Mouse (Mus musculus): ENCODE data around the gene Irf1. TPM values are rescaled to one million over a fixed set of nuclear protein-coding genes. Genes with fewer than 3 reads are reported as not detected.

Irf1 gene
- total and polyA plus RNA-seq, 3 experiments, result 17.8 to 64.9 (median 23.6) TPM

GRCm38 (mm10) chr11:53781201-53781775 is 11.5 kb downstream of the Irf1 start:
- no peak for TF ChIP-seq IRF4 (IDR thresholded peaks at IDR 0.05; ENCODE audit: low read depth, low read length)
- TF ChIP-seq HCFC1 (IDR thresholded peaks at IDR 0.05; ENCODE audit: low read depth, low read length), result no peak
- no peak for TF ChIP-seq E2F4 (IDR thresholded peaks at IDR 0.05; ENCODE audit: insufficient replicate concordance, low read depth, low read length)
- no peak for TF ChIP-seq USF1 (IDR thresholded peaks at IDR 0.05; ENCODE audit: low read depth, low read length)
- no peak for TF ChIP-seq EP300 (IDR thresholded peaks at IDR 0.05; ENCODE audit: low read length)
- TF ChIP-seq MAFK (IDR thresholded peaks at IDR 0.05; ENCODE audit: insufficient replicate concordance, low read length), result no peak
- TF ChIP-seq CTCF (conservative IDR thresholded peaks at IDR 0.05 in 1 of 2, IDR thresholded peaks at IDR 0.05 in 1 of 2; ENCODE audit: low read depth in 2 of 2, low read length in 2 of 2), result no peak
- TF ChIP-seq PAX5 (IDR thresholded peaks at IDR 0.05; ENCODE audit: low read length), result no peak
- TF ChIP-seq JUN (IDR thresholded peaks at IDR 0.05; ENCODE audit: insufficient read depth, low read depth, low read length), result no peak
- TF ChIP-seq RAD21 (IDR thresholded peaks at IDR 0.05; ENCODE audit: low read depth, low read length), result no peak
- no peak for TF ChIP-seq RCOR1 (conservative IDR thresholded peaks at IDR 0.05; ENCODE audit: low read depth, low read length)
- TF ChIP-seq BHLHE40 (IDR thresholded peaks at IDR 0.05; ENCODE audit: low read depth, low read length), result no peak
- no peak for TF ChIP-seq MYC (IDR thresholded peaks at IDR 0.05; ENCODE audit: low read depth, low read length)
- H3K27ac ChIP-seq (ENCODE audit: insufficient read depth, low read depth), result no peak overlapping the region
- H3K4me1 ChIP-seq (ENCODE audit: control insufficient read depth in 1 of 2, insufficient read depth in 2 of 2), result peaks cover 12 to 73% of the 10 kb centered on the region in 2 experiments
- H3K4me3 ChIP-seq (replicated peaks in 1 of 3; ENCODE audit: low read depth in 2 of 3, low read length in 2 of 3, poor library complexity in 1 of 3), result no peak overlapping the region
- 0 out of 2 replicates have a peak, but pooled peaks cover 6% of the 10 kb centered on the region for H3K79me2 ChIP-seq (replicated peaks; ENCODE audit: control insufficient read depth, extremely low read depth, insufficient read depth, poor library complexity, severe bottlenecking)
- peaks cover 35 to 57% of the 10 kb centered on the region in 2 experiments for H3K36me3 ChIP-seq (replicated peaks in 1 of 2; ENCODE audit: control insufficient read depth in 1 of 2, insufficient read depth in 1 of 2, low read length in 1 of 2)
- H3K4me2 ChIP-seq (ENCODE audit: insufficient read depth, low read depth, poor library complexity, severe bottlenecking), result no peak overlapping the region
- dilution Hi-C loops (cut with MboI; ENCODE audit: extremely low pct_ligation_motif_present, extremely low pct_unique_long_range_greater_than_20kb, low sequenced_read_pairs) (no loop called here), in situ Hi-C loops (cut with MboI; ENCODE audit: low pct_ligation_motif_present, low pct_unique_long_range_greater_than_20kb, low sequenced_read_pairs) (no loop called here)
- H3K9me3 ChIP-seq (replicated peaks; ENCODE audit: low read length), result no peaks in the 10 kb centered on the region
- no peaks in the 10 kb centered on the region for H3K27me3 ChIP-seq (replicated peaks)
- H3K9ac ChIP-seq (ENCODE audit: insufficient read depth, low read depth), result no peak overlapping the region
- no peak for DNase-seq (ENCODE audit: extremely low read depth)

- H3K4me1 ChIP-seq (ENCODE audit: control insufficient read depth in 1 of 2, insufficient read depth in 2 of 2), result peaks cover 12 to 75% of the 10 kb centered on the region in 2 experiments
- dilution Hi-C loops (cut with MboI; ENCODE audit: extremely low pct_ligation_motif_present, extremely low pct_unique_long_range_greater_than_20kb, low sequenced_read_pairs), result no loop called here
Observed at GRCm38 (mm10) chr11:53781964-53782363, 12.2 kb downstream of the Irf1 start.

More at GRCm38 (mm10) chr11:53781964-53782363, 12.2 kb downstream of the Irf1 start:
- no peaks in the 10 kb centered on the region for H3K9me3 ChIP-seq (replicated peaks; ENCODE audit: low read length)
- 0 out of 2 replicates have a peak, but pooled peaks cover under 1% of the 10 kb centered on the region for H3K79me2 ChIP-seq (replicated peaks; ENCODE audit: control insufficient read depth, extremely low read depth, insufficient read depth, poor library complexity, severe bottlenecking)
- no peak overlapping the region for H3K4me2 ChIP-seq (ENCODE audit: insufficient read depth, low read depth, poor library complexity, severe bottlenecking)
- no peak overlapping the region for H3K4me3 ChIP-seq (replicated peaks in 1 of 3; ENCODE audit: low read depth in 2 of 3, low read length in 2 of 3, poor library complexity in 1 of 3)
- DNase-seq (ENCODE audit: extremely low read depth), result no peak
- no peak overlapping the region for H3K27ac ChIP-seq (ENCODE audit: insufficient read depth, low read depth)
- in situ Hi-C loops (cut with MboI; ENCODE audit: low pct_ligation_motif_present, low pct_unique_long_range_greater_than_20kb, low sequenced_read_pairs), result no loop called here
- no peak overlapping the region for H3K9ac ChIP-seq (ENCODE audit: insufficient read depth, low read depth)
- H3K27me3 ChIP-seq (replicated peaks), result no peaks in the 10 kb centered on the region
- TF ChIP-seq SIN3A (IDR thresholded peaks at IDR 0.05; ENCODE audit: low read length) (no peak), ZKSCAN1 (IDR thresholded peaks at IDR 0.05; ENCODE audit: borderline replicate concordance, low read depth, low read length) (no peak), ZNF384 (IDR thresholded peaks at IDR 0.05; ENCODE audit: low read depth, low read length) (no peak)
- peaks cover 28 to 51% of the 10 kb centered on the region in 2 experiments for H3K36me3 ChIP-seq (replicated peaks in 1 of 2; ENCODE audit: control insufficient read depth in 1 of 2, insufficient read depth in 1 of 2, low read length in 1 of 2)
